Mouse (Mus musculus) cerebellum, adult 8-10 months (tissue): ENCODE results near the gene Pcp4l1.
"Not testable (repeated sequence)": the region's sequence is repeated elsewhere in the genome, so short reads cannot be mapped to it uniquely, and the experiment has no call there.

Experiments used
- DNase-seq: peaks from one replicate; pipeline ENCODE4 v3.0.0; 2022

Gene Pcp4l1

GRCm38 (mm10) chr1:171195887-171196397, at the start of gene Pcp4l1:
Gene Pcp4l1 (minus strand): TSS chr1:171196268.
- peak; percentile 34 for DNase-seq

GRCm38 (mm10) chr1:171245353-171245752, 49.3 kb upstream of the Pcp4l1 start:
- DNase-seq: no peak

GRCm38 (mm10) chr1:171241952-171242351, 45.9 kb upstream of the Pcp4l1 start:
- DNase-seq: not testable (repeated sequence)

- no peak for DNase-seq
Observed at GRCm38 (mm10) chr1:171240911-171241310, 44.8 kb upstream of the Pcp4l1 start.

- DNase-seq: no peak
Observed at GRCm38 (mm10) chr1:171239992-171240744, 44.1 kb upstream of the Pcp4l1 start.

GRCm38 (mm10) chr1:171238463-171238862, 42.4 kb upstream of the Pcp4l1 start:
- no peak for DNase-seq

GRCm38 (mm10) chr1:171237438-171237837, 41.4 kb upstream of the Pcp4l1 start:
- DNase-seq: no peak

GRCm38 (mm10) chr1:171235791-171236190, 39.7 kb upstream of the Pcp4l1 start:
- no peak for DNase-seq

- no peak for DNase-seq
Observed at GRCm38 (mm10) chr1:171234538-171234937, 38.5 kb upstream of the Pcp4l1 start.

- DNase-seq: no peak
Observed at GRCm38 (mm10) chr1:171234126-171234525, 38.1 kb upstream of the Pcp4l1 start, which contains the start of gene Fcer1g. Gene Fcer1g (minus strand): TSS chr1:171234365.

GRCm38 (mm10) chr1:171232800-171233730, 37.0 kb upstream of the Pcp4l1 start:
- no peak for DNase-seq

- DNase-seq: no peak
Observed at GRCm38 (mm10) chr1:171232348-171232747, 36.3 kb upstream of the Pcp4l1 start.

- no peak for DNase-seq
Observed at GRCm38 (mm10) chr1:171231844-171232243, 35.8 kb upstream of the Pcp4l1 start.

GRCm38 (mm10) chr1:171230215-171230614, 34.1 kb upstream of the Pcp4l1 start:
- DNase-seq: no peak

- DNase-seq: no peak
Observed at GRCm38 (mm10) chr1:171229750-171230149, 33.7 kb upstream of the Pcp4l1 start.

GRCm38 (mm10) chr1:171227879-171228278, 31.8 kb upstream of the Pcp4l1 start:
- no peak for DNase-seq

GRCm38 (mm10) chr1:171226780-171227179, 30.7 kb upstream of the Pcp4l1 start:
- DNase-seq: no peak

GRCm38 (mm10) chr1:171224857-171225256, 28.8 kb upstream of the Pcp4l1 start, which contains the start of gene Apoa2:
Gene Apoa2 (plus strand): TSS chr1:171225054.
- DNase-seq: no peak

GRCm38 (mm10) chr1:171223796-171224195, 27.7 kb upstream of the Pcp4l1 start:
- DNase-seq: no peak

- no peak for DNase-seq
Observed at GRCm38 (mm10) chr1:171223168-171223567, 27.1 kb upstream of the Pcp4l1 start.

- DNase-seq: peak; percentile 93
Observed at GRCm38 (mm10) chr1:171222238-171223155, 26.4 kb upstream of the Pcp4l1 start, which contains the start of gene Tomm40l. Gene Tomm40l (minus strand): TSS chr1:171222514.
